Mouse (Mus musculus): ENCODE data around the gene Gm6583. TPM values are rescaled to one million over a fixed set of nuclear protein-coding genes. Genes with fewer than 3 reads are reported as not detected.
A peak's percentile ranks its signal among the peaks of the same experiment; 100 is the strongest.
"Not testable (repeated sequence)": the region's sequence is repeated elsewhere in the genome, so short reads cannot be mapped to it uniquely, and the experiment has no call there.

Gm6583 gene
- polyA plus RNA-seq, 1 experiment from 2014 or later = 0.26 TPM

DNA sequence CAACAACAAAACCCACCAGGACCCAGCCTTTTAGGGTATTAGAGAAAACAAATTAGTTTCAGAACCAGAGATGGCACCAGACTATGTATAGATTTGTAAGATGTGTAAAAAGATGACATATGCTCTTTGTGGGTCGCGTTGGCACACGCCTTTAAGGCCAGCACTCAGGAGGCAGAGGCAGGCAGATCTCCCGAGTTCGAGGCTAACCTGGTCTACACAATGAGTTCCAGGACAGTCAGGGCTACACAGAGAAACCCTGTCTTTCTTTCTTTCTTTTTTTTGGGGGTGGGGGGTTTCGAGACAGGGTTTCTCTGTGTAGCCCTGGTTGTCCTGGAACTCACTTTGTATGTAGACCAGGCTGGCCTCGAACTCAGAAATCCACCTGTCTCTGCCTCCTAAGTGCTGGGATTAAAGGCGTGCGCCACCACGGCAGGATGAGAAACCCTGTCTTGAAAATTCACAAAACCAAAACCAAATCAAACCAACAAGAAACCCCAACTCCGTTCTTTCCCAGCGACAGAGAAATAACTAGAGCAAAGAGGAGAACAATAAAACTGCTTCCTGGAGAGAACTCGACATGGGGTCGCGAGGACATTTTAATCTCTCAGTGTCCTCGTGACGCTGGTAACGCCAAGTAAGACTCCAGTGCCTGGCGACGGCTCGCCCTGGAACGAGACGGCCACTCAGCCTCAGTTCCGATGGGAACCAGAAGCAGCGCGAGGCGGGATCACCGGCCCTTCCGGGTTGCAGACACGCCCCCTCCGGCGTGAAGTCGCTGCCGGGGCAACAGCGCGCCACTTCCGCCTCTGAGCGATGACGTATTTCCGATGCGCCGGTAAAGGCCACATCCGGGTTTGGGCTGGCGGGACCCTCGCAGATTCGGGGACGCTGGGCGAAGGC lies 30.0 kb downstream of the Gm6583 start, which contains the start of gene Tfip11:
Gene Tfip11 (plus strand): TSS at position 813 of the 900 bp plus-strand sequence.
- H3K27me3 ChIP-seq (ENCODE audit: control insufficient read depth, insufficient read depth, low read length) = no peaks in the 10 kb centered on the region
- H3K4me3 ChIP-seq (ENCODE audit: low read depth, low read length) = peak within 1 kb of the TSS; percentile 86
- H3K36me3 ChIP-seq (ENCODE audit: control insufficient read depth, insufficient read depth, low read length) = peaks cover 11% of the 10 kb centered on the region; the same call in 1 of the 2 replicates
- peak within 1 kb of the TSS; percentile 31; the same call in 1 of the 2 replicates for H3K27ac ChIP-seq (ENCODE audit: low read depth, low read length)
- DNase-seq (ENCODE audit: low spot score) (peak; percentile 98), ATAC-seq (ENCODE audit: low FRiP score) (peak; percentile 88)
- peak within 1 kb of the TSS; percentile 70 for H3K4me2 ChIP-seq (replicated peaks; ENCODE audit: low read depth, low read length)
- WGBS = 9% methylated on average over 48 of the region's 48 CpGs
- peak within 1 kb of the TSS; percentile 74 for H3K9ac ChIP-seq (ENCODE audit: low read depth, low read length)
- H3K4me1 ChIP-seq (replicated peaks; ENCODE audit: control insufficient read depth, insufficient read depth, low read length) = no peaks in the 10 kb centered on the region
- no peaks in the 10 kb centered on the region for H3K9me3 ChIP-seq (ENCODE audit: control insufficient read depth, low read length)

DNA sequence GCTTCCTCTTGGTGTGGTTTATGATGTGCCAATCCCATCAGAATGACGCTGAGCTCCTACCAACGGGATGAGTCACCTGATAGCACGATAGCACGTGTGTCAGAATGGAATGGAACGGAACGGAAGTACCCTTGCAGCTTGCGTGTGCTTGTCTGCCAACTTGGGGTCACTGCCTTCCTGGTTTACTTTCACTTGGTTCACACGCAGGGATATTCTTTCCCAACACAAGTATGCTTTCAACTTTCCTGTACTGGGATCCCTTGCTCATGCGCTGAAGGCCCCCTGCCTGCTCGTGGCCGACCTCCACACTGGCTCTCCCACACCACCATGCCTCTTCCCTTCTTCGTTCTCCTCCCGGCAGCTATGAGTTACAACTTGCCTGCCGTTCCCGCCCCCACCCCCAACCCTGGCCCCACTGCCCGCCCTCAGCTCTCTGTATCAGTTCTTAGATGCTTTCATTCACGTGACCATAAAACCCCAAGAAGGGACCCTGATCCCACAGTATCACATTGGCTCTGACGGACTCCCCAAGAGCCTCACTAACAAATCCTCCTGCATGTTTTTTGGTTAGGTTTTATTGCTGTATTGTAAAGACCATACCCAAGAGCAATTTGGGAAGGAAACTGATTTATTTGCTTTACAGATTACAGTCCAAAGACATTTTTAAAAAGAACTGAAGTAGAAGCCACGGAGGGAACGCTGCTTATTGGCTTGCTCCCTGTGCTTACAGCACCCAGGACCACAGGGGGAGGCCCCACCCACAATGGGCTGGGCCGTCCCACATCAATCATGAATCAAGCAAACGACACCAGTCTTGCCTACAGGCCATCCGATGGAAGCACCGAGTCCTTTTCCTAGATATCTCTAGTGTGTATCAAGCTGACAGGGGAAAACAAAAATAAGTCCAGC lies 30.9 kb downstream of the Gm6583 start:
- Histone ChIP-seq H3K4me2 (replicated peaks; ENCODE audit: low read depth, low read length) (no peak overlapping the region), H3K27ac (ENCODE audit: low read depth, low read length) (no peak overlapping the region), H3K4me3 (ENCODE audit: low read depth, low read length) (no peak overlapping the region), H3K27me3 (ENCODE audit: control insufficient read depth, insufficient read depth, low read length) (no peaks in the 10 kb centered on the region), H3K9ac (ENCODE audit: low read depth, low read length) (no peak overlapping the region), H3K4me1 (replicated peaks; ENCODE audit: control insufficient read depth, insufficient read depth, low read length) (no peaks in the 10 kb centered on the region), H3K36me3 (ENCODE audit: control insufficient read depth, insufficient read depth, low read length) (peaks cover 5% of the 10 kb centered on the region; the same call in 1 of the 2 replicates), H3K9me3 (ENCODE audit: control insufficient read depth, low read length) (no peaks in the 10 kb centered on the region)
- DNase-seq (ENCODE audit: low spot score) (peak; percentile 47), ATAC-seq (ENCODE audit: low FRiP score) (peak; percentile 50; the same call in 1 of the 2 replicates)
- 34% methylated on average over 24 of the region's 24 CpGs for WGBS

DNA sequence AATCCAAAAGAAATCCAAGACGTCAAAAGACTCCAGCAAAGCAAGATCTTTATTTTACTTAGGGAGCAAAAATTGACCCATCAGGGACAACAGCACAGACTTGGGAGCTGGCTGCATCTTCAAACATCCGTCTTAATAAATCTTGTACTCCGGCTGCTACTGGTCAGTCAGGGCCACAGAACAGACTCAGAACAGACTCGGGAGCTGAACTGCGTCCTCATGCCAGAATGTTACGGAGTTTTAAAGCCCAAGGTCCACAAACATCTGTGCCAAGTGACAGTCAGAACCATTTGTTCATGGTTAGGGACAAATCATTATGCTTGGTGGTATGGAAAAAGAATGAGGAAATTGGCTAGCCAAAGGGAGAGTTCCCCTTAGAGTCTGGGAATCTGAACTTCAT lies 32.6 kb downstream of the Gm6583 start:
- H3K9me3 ChIP-seq (ENCODE audit: control insufficient read depth, low read length) = no peaks in the 10 kb centered on the region
- no peak overlapping the region for H3K9ac ChIP-seq (ENCODE audit: low read depth, low read length)
- H3K27ac ChIP-seq (ENCODE audit: low read depth, low read length) = no peak overlapping the region
- no peaks in the 10 kb centered on the region for H3K4me1 ChIP-seq (replicated peaks; ENCODE audit: control insufficient read depth, insufficient read depth, low read length)
- WGBS = 92% methylated on average over 6 of the region's 6 CpGs
- no peak overlapping the region for H3K4me3 ChIP-seq (ENCODE audit: low read depth, low read length)
- ATAC-seq (ENCODE audit: low FRiP score) = no peak
- H3K4me2 ChIP-seq (replicated peaks; ENCODE audit: low read depth, low read length) = no peak overlapping the region
- H3K36me3 ChIP-seq (ENCODE audit: control insufficient read depth, insufficient read depth, low read length) = no peaks in the 10 kb centered on the region
- DNase-seq (ENCODE audit: low spot score) = no peak
- H3K27me3 ChIP-seq (ENCODE audit: control insufficient read depth, insufficient read depth, low read length) = no peaks in the 10 kb centered on the region

DNA sequence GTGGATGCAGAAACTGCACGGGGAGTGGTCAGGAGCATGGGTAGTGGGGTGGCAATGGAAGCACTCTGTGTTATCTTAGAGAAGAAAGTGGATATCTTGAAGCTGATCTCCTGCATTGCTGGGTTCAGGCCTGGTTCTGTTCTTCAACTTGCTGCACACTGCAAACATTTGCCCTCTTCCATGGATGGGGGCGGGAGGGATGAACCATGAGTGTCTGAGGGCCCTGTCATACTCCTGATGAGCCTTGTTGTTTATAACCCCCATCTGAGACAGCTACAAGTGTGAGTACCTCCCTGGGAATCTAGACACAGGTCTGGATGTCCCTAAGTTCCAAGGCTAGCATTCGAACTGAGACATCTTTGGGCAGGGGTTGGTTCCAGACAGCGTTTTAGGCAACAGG lies 34.5 kb downstream of the Gm6583 start:
- Histone ChIP-seq H3K36me3 (ENCODE audit: control insufficient read depth, insufficient read depth, low read length) (no peaks in the 10 kb centered on the region), H3K4me2 (replicated peaks; ENCODE audit: low read depth, low read length) (no peak overlapping the region), H3K27me3 (ENCODE audit: control insufficient read depth, insufficient read depth, low read length) (no peaks in the 10 kb centered on the region), H3K4me3 (ENCODE audit: low read depth, low read length) (no peak overlapping the region), H3K9me3 (ENCODE audit: control insufficient read depth, low read length) (no peaks in the 10 kb centered on the region), H3K9ac (ENCODE audit: low read depth, low read length) (no peak overlapping the region), H3K4me1 (replicated peaks; ENCODE audit: control insufficient read depth, insufficient read depth, low read length) (no peaks in the 10 kb centered on the region), H3K27ac (ENCODE audit: low read depth, low read length) (no peak overlapping the region)
- ATAC-seq (ENCODE audit: low FRiP score) = no peak
- DNase-seq (ENCODE audit: low spot score) = no peak
- WGBS = 84% methylated on average over 4 of the region's 4 CpGs

DNA sequence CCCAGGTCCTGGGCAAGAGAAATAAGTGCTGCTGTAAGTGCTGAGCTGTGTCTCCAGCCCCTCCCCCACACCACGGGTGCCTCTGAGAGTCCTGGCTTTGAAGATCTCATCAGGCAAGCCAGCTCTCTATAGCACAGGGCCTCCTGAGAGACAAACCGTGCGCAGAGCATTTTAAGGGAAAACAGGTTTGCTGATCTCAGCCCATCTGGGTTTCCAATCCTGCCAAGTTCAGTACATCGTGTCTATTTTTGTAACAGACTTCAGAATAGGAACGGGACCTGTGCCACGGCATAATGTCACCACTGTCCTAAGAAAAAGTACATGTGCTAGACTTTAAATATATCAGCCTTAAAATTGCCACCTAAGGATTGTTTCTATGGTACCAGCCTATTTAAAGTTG lies 34.9 kb downstream of the Gm6583 start:
- Histone ChIP-seq H3K27ac (ENCODE audit: low read depth, low read length) (no peak overlapping the region), H3K36me3 (ENCODE audit: control insufficient read depth, insufficient read depth, low read length) (no peaks in the 10 kb centered on the region), H3K4me2 (replicated peaks; ENCODE audit: low read depth, low read length) (no peak overlapping the region), H3K4me1 (replicated peaks; ENCODE audit: control insufficient read depth, insufficient read depth, low read length) (no peaks in the 10 kb centered on the region), H3K27me3 (ENCODE audit: control insufficient read depth, insufficient read depth, low read length) (no peaks in the 10 kb centered on the region), H3K9ac (ENCODE audit: low read depth, low read length) (no peak overlapping the region), H3K9me3 (ENCODE audit: control insufficient read depth, low read length) (no peaks in the 10 kb centered on the region), H3K4me3 (ENCODE audit: low read depth, low read length) (no peak overlapping the region)
- 81% methylated on average over 6 of the region's 6 CpGs for WGBS
- DNase-seq (ENCODE audit: low spot score) (no peak), ATAC-seq (ENCODE audit: low FRiP score) (no peak)

DNA sequence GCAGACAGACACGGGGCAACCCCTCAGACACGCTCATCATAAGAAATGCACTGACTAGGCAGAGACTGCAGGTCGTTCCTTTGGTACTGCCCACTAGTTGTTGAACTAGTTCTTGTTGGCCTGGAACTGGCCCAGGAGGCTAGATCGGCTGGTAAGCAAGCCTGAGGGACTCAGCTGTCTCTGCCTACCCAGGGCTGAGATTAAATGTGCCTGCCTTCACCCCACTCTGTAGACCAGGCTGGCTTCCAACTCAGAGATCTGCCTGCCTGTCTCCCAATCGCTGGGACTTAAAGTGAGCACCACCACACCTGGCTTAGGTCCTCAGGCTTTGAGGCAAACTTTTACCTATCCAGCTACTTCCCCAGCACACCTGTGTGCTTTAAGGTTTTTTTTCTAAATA lies 35.5 kb downstream of the Gm6583 start:
- H3K9me3 ChIP-seq (ENCODE audit: control insufficient read depth, low read length) = no peaks in the 10 kb centered on the region
- ATAC-seq (ENCODE audit: low FRiP score) (no peak), DNase-seq (ENCODE audit: low spot score) (no peak)
- H3K27me3 ChIP-seq (ENCODE audit: control insufficient read depth, insufficient read depth, low read length) = no peaks in the 10 kb centered on the region
- no peak overlapping the region for H3K4me3 ChIP-seq (ENCODE audit: low read depth, low read length)
- WGBS = 77% methylated on average over 5 of the region's 5 CpGs
- no peaks in the 10 kb centered on the region for H3K4me1 ChIP-seq (replicated peaks; ENCODE audit: control insufficient read depth, insufficient read depth, low read length)
- no peak overlapping the region for H3K9ac ChIP-seq (ENCODE audit: low read depth, low read length)
- H3K4me2 ChIP-seq (replicated peaks; ENCODE audit: low read depth, low read length) = no peak overlapping the region
- no peak overlapping the region for H3K27ac ChIP-seq (ENCODE audit: low read depth, low read length)
- H3K36me3 ChIP-seq (ENCODE audit: control insufficient read depth, insufficient read depth, low read length) = 0 out of 2 replicates have a peak, but pooled peaks cover under 1% of the 10 kb centered on the region

DNA sequence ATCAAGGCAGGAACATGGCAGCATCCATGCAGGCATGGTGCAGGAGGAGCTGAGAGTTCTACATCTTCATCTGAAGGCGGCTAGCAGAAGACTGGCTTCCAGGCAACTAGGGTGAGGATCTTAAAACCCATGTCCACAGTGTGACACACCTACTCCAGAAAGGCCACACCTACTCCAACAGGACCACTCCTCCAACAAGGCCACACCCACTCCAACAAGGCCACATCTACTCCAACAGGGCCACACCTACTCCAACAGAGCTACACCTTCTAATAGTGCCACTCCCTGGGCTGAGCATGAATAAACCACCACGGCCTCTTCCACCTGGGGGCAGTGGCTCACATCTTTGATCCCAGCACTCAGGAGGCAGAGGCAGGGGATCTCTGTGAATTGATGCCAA lies 36.5 kb downstream of the Gm6583 start:
- not testable (repeated sequence) for DNase-seq (ENCODE audit: low spot score); H3K4me2 ChIP-seq (replicated peaks; ENCODE audit: low read depth, low read length); H3K4me3 ChIP-seq (ENCODE audit: low read depth, low read length); ATAC-seq (ENCODE audit: low FRiP score); H3K9me3 ChIP-seq (ENCODE audit: control insufficient read depth, low read length); H3K9ac ChIP-seq (ENCODE audit: low read depth, low read length); H3K36me3 ChIP-seq (ENCODE audit: control insufficient read depth, insufficient read depth, low read length); H3K27ac ChIP-seq (ENCODE audit: low read depth, low read length); H3K4me1 ChIP-seq (replicated peaks; ENCODE audit: control insufficient read depth, insufficient read depth, low read length); H3K27me3 ChIP-seq (ENCODE audit: control insufficient read depth, insufficient read depth, low read length)
- 73% methylated on average over 2 of the region's 2 CpGs for WGBS

DNA sequence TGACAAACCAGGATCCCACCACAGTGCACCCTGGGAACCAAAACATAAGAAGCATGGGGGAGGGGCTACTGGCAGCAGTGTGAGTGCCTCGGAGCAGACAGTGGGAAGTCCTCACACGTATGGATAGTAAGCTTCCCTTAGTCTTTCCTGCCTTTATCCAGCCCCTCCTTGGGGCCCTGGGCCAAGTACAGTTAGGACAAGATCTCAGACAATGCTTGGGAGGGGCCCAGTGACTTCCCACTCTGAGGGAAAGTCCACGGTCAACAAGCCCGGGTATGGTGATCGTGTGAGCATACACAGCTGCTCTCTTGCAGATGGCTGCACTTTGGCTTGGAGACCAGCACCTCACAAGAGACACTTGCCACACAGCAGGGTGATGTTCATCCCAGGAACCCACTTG lies 38.5 kb downstream of the Gm6583 start:
- Histone ChIP-seq H3K36me3 (ENCODE audit: control insufficient read depth, insufficient read depth, low read length) (0 out of 2 replicates have a peak, but pooled peaks cover 3% of the 10 kb centered on the region), H3K9me3 (ENCODE audit: control insufficient read depth, low read length) (no peaks in the 10 kb centered on the region), H3K4me1 (replicated peaks; ENCODE audit: control insufficient read depth, insufficient read depth, low read length) (no peaks in the 10 kb centered on the region), H3K4me3 (ENCODE audit: low read depth, low read length) (no peak overlapping the region), H3K9ac (ENCODE audit: low read depth, low read length) (no peak overlapping the region), H3K27me3 (ENCODE audit: control insufficient read depth, insufficient read depth, low read length) (no peaks in the 10 kb centered on the region), H3K4me2 (replicated peaks; ENCODE audit: low read depth, low read length) (no peak overlapping the region), H3K27ac (ENCODE audit: low read depth, low read length) (no peak overlapping the region)
- no peak for ATAC-seq (ENCODE audit: low FRiP score)
- DNase-seq (ENCODE audit: low spot score) = no peak
- WGBS = 59% methylated on average over 5 of the region's 5 CpGs

Measured in hindbrain, embryonic 11.5 days (tissue).